Mouse (Mus musculus) right cerebral cortex, adult 2 months (tissue): ENCODE data around the gene Gse1.

Source experiments
- DNase-seq, 2 experiments: peaks; one replicate each; pipeline ENCODE4 v3.0.0; 2021 to 2022; ENCODE audit warnings: low spot score in 2 of 2

Gse1 gene

DNA sequence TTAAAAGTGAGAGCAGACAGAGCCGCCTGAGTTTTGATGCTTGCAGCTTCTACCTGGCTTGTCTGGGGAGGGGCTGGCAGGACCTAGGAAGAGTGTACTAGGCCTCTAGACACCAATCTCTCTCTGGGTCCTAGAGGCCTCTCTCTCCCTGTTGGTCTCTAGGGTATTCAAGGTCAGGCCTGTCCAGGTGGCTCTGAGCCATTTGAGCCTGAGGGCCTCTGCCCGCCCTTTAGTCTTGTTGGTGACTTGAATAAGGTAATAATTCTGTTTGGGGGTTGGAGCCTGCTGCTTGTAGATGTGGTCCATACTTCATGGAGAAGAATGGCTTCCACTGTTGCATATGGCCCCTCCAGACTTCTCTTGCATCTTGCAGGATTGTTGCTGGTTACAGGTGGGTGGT lies 287.0 kb downstream of the Gse1 start:
- DNase-seq, result no peak

DNA sequence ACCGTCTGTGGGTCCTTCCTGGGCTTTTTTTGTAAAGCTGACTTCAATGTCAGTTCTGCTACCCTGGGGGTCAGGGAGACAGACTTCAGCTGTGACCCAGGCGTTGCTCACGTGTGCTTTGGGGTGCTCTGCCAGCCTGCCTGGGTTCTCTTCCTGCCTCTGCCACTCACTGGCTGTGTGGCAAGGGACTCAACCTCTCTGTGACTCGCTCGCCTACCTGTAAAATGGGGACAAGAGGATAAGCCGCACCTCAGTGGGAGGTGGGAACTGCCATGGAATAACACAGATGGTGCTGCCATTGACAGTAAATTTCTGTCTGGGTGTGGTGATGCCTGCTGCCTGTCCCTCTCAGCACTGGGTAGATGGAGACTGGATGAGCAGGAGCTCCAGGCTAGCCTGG lies 287.4 kb downstream of the Gse1 start:
- no peak for DNase-seq

- no peak for DNase-seq
Measured at GRCm38 (mm10) chr8:120516182-120516755, 288.0 kb downstream of the Gse1 start.

DNA sequence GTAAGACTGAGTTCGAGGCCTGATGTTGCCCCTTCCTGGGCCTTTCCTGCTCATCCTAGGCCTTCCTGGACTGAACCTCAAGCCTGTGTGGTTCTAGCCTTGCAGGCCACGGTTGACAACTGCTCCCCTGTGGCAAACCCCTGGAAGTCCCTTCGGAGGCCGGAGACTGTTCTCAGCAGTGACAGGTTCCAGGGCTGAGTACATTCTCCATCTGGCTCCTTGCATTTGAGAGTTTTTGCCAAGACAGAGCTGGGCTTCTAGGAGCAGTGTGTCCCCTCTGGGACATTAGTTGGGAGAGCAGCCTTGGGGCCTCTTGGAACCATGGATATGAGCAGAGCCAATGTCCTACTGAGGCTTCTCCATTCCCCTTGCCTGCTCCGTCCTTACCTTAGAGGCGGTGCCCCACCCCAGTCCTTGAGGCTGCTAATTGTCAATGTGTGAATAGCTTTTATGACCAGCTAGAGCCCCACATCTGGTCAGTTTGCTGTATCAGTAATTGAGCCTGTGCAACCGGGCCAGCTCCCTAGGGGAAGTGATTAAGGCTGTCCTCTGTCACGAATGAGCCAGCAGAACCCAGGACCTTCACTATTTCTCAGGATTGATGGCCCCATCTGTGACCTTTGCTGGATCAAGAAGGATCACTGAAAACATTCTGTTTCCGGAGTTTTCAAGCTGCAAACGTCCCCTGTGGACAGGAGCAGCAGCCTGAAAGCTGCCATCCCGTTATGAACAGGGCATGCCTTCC lies 289.6 kb downstream of the Gse1 start:
- DNase-seq, result no peak

GRCm38 (mm10) chr8:120518736-120519534 lies 290.7 kb downstream of the Gse1 start:
- DNase-seq, result no peak

GRCm38 (mm10) chr8:120520287-120520686 lies 292.0 kb downstream of the Gse1 start:
- no peak for DNase-seq

DNA sequence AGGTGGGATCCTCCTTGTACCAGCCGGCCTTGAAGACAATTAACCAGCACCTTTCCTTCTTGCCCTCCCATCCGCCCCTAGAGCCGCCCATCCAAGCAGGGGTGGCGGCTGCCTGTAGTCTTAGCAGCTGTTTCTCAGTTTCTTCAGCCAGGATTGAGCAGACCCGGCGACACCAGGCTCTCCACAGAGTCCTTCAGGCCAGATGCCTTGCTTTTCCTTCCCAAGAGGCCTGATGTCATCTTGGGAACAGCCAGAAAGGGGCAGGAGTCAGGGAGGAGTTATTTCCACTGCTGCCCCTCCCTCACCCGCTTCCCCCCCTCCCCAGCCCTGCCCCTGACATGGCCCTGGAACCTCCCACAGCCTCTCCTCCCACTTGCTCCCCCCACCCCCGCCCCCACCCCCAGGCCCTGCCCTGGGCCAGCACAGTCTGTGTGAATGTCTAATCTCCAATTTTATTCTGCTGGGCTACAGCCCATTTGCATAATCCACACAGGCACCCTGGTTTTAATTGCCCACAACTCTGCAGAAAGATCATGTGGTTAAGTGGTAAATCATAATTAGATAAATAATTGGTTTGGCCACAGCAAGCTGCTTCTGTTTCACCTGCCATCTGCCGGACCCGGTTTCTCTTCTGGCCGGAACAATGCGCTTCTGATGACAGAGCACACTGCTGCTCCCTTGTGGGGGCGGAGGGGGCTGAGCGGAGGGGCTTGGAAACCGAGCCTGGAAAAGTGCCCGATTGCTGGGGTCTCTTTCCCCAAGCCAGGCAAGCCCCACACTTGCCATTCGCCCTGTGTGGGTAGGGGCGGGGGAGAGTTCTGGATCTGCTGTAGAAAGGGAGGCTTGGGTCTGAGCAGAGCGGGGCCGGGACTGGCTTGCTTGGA lies 292.7 kb downstream of the Gse1 start:
- no peak for DNase-seq

DNA sequence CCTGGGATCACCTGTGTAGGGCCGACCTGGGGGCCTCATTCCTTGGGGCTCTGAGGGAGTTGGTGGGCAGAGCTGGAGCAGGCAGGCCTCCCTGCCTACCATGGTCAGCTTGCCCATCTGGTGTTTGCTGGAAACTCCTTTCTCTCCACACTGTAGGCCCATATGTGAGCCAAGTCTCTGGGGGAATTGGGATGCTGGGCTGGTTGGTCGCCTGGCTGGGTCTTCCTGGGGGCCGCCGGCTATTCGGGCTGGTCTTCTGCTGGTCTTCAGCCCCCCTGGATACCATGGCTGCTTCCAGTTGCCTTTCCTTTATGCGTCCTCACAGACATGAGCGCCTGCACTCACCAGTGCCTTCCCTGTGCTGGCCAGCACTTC lies 293.3 kb downstream of the Gse1 start:
- DNase-seq, result no peak

GRCm38 (mm10) chr8:120523641-120524040 lies 295.4 kb downstream of the Gse1 start:
- no peak for DNase-seq

GRCm38 (mm10) chr8:120525135-120525534 lies 296.9 kb downstream of the Gse1 start:
- DNase-seq, result no peak

DNA sequence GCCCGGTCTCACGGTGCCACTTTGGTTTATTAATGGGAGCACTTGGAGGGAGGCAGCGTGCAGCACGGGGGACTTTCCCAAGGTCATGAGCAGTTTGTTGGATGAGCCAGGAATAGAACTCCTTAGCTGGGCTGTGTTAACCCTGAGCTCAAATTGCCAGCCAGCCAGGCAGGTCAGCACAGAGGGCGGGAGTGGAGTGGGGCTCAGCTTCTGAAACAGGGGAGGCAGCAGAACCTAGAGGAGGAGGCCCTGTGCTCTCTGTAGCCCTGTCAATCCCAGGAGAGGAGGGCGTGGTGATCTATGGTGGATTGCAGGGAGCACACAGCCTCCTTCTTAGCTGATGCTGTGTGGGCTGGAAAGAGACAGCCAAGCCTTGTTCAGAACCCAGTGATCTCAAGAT lies 297.6 kb downstream of the Gse1 start:
- DNase-seq, result no peak

- DNase-seq, result no peak
Measured at GRCm38 (mm10) chr8:120526577-120526976, 298.3 kb downstream of the Gse1 start.

DNA sequence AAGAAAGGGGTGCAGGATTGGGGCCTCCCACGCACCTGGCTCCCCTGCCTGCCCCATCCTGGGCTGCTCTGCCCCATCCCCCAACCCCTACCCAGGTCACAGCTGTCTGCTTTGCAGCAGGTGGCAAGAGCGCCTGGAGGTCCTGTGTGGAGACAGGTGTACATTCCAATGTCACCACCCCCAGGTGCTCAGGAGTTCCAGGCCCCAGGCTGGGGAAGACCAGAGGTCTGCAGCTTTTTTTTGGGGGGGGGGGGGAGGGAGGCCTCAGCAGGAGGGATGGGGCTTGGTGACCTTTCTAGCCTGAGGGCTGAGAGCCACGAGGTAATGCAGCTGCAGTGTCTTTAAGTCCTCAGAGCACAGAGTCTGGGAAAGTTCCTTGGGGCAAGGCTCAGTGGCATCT lies 300.1 kb downstream of the Gse1 start:
- no peak for DNase-seq

DNA sequence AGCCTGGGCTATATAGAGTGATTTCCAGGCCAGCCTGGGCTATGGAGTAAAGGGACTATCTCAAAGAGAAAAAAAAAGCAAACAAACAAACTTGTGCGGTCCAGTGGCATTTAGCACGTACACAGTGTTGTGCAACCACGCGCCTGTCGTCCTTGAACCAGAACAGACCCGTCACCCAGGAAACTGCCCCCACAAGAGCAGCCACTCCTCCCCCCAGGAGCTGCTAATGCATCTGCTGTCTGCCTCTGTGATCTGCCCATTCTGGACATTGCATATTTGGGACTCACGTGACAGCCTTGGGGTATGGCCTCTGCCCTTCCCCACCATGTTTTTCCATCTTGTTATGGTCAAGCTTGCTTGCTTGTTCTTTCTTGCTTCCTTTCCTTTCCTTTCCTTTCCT lies 301.0 kb downstream of the Gse1 start:
- DNase-seq, result no peak

DNA sequence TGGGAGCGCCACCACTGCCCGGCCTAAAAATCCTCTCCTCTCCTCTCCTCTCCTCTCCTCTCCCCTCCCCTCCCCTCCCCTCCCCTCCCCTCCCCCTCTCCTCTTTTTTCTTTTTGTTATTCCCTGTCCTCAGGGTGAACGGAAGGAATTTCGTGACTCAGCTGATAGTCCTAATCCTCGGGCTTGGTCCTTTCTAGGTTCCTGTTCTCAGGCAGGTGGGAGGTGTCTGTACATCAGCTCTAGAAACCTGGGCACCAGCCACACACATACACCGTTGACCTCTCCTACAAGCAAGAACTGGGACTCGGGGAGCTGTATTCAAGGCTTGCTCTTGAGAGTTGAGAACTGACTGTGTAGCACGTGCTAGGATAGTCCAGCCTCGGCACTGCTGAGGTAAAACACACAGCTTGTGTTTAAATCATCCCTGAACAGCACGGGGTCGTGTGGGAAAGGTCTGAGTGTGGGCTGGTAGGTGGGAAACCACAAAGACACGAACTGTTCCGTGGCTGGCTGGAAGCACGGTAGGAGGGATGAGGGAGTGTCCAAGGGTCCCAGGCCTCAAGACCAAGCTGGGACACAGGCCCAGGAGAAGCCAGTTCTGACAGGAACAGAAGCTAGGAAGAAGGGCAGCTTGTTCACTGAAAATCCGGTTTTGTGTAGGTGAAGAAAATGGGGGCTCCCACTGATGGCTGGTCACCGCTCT lies 302.8 kb downstream of the Gse1 start:
- DNase-seq, result no peak

GRCm38 (mm10) chr8:120531775-120532516 lies 303.7 kb downstream of the Gse1 start:
- DNase-seq, result no peak

GRCm38 (mm10) chr8:120532517-120533215 lies 304.4 kb downstream of the Gse1 start:
- no peak for DNase-seq

- DNase-seq, result no peak
Measured at GRCm38 (mm10) chr8:120533380-120533779, 305.1 kb downstream of the Gse1 start.

GRCm38 (mm10) chr8:120534080-120534479 lies 305.8 kb downstream of the Gse1 start:
- DNase-seq, result no peak
